Mouse (Mus musculus) lung, postnatal 4 days (tissue): ENCODE measurements around the gene Gls2.
"Not testable (repeated sequence)": the region's sequence is repeated elsewhere in the genome, so short reads cannot be mapped to it uniquely, and the experiment has no call there.

ENCODE experiments used
- DNase-seq, 2 experiments: peaks; one replicate each; pipeline ENCODE4 v3.0.0; 2021

Gls2 gene

DNA sequence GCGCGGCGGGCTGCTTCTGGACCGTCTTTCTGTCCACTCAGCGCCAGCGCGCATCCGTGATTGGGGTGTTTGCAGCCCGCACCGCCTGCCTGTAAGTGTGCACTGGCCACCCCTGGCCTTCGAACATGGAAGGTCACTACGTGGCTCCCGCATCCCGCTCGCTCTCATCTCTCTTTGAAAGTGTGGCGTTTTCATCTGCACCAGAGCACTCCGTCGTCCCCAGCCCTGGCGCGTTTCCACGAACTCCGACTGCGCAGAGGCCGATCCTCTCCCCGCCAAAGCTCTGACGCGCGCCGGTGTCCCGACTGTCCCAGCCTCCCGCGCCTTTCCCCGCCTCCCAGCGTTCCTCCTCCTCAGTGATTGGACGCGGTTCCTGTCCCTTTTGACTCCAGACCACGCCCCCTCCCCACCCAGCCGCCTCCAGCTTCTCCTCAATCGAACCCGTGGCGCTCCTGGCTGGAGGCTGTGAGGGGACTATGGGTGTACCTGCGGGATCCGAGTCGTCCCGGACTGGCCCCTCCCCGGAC, at the start of gene Gls2:
TSS of gene Gls2 (plus strand) at position 434 of the 527 bp plus-strand sequence.
- peak; percentile 96 to 97 for DNase-seq

GRCm38 (mm10) chr10:128144961-128145360, 49.3 kb upstream of the Gls2 start:
- DNase-seq: peak; percentile 41 to 65

DNA sequence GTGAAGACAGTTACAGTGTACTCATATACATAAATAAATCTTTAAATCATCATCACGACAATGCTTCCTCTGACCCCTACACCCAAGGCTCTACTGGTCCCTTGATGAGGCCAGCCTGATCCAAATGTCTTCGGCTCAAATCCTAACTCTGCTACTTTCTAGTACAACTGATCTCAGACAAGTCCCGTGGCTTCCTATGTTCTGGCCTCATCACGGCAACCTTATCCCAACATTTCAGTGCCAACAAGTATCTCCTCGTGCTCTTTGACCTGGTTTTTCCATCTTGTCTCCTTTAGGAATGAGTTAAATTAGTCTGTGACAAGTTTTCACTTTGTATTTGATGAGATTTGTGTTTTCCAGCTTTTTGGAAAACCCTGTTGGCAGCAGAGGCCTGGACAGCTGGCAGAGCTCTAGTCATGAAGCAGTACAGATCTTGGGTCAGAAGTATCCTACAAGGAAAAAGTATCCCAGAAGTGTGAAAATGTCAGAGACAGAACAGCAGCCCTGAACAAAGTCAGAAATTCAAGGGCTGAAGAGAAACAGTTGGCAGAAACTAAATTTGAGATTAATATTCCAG, 45.4 kb upstream of the Gls2 start:
- DNase-seq: peak in 1 of 2 experiments; percentile 54

DNA sequence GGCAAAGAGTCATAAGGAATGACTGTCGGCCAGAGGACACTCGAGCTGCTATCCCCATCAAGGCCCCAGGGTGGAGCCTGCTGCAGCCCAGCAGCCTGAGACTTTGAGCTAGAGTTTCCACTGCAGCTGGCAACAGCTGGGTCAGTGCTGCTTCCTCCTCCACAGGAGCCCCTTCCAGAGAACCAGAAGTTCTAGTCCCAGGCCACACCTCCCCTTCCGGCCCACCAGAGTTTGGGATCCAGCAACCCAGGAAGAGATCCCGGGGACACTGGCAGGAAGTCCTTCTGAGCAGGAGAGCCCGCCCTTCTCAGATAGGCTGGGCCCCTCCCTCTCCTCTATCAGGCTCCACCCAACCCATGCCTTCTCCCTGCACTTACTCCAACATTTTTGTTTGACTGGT, 44.7 kb upstream of the Gls2 start:
- DNase-seq: peak; percentile 89 to 95

DNA sequence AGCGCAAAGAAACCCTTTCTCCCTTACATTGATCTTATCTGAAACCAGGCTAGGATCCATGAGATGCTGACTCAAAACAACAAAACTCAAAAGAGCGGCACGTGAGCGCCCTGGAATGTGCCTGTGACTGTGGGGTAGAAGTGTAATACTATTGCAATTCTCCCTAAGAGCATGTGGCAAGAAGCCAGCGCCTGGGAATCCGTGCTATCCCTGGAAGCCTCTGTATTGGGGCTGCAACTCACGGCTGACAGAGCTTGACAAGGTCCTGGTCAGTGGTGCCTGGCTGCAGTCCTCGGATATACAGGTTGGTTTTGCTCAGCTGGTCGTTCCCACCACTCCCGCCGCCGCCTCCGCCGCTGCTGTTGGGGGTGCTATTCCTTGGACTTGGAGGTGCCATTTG, 43.3 kb upstream of the Gls2 start:
- peak; percentile 57 to 76 for DNase-seq

DNA sequence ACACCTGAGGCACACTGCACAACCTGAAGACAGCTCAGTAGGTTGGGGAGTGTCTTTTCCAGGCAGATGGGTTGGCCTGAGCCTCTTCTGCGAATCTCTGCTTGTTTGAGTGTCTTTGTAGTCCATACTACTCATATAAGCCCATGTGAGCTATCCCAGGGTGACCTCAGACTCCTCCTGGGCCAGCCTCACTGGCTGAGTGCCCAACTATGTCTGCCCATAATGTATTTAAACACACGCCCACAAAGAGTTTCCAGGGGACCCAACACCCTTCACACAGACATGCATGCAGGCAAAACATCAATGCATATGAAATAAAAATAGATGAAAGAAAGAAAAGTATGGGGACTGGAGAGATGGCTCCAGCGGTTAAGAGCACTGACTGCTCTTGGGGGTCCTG, 40.3 kb upstream of the Gls2 start:
- peak in 1 of 2 experiments; percentile 46 for DNase-seq

DNA sequence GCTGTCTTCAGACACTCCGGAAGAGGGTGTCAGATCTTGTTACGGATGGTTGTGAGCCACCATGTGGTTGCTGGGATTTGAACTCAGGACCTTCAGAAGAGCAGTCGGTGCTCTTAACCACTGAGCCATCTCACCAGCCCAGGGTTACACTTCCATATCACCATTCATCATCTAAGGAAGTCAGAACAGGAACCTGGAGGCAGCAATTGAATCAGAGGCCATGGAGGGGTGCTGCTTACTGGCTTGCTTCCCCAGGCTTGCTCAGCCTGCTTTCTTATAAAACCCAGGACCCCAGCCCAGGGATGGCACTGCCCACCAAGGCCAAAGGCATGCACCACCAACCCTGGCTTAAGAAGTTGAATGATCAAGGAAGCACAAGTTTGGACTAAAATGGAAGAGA, 28.5 kb upstream of the Gls2 start:
- not testable (repeated sequence) for DNase-seq

- DNase-seq: no peak
Measured at GRCm38 (mm10) chr10:128167091-128167490, 27.2 kb upstream of the Gls2 start.

DNA sequence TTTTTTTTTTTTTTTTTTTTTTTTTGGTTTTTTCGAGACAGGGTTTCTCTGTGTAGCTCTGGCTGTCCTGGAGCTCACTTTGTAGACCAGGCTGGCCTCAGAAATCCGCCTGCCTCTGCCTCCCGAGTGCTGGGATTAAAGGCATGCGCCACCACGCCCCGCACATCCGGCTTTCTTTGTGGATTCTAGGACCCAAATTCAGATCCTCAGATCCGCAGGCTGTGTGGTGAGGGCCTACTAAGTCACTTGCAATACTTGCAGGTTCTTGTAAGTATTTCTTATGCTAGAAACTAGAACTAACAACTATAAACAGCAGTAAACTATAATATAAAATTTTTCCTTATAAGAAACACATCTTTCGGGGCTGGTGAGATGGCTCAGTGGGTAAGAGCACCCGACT, 22.9 kb upstream of the Gls2 start:
- DNase-seq: not testable (repeated sequence)

GRCm38 (mm10) chr10:128175302-128175701, 19.0 kb upstream of the Gls2 start:
- no peak for DNase-seq

DNA sequence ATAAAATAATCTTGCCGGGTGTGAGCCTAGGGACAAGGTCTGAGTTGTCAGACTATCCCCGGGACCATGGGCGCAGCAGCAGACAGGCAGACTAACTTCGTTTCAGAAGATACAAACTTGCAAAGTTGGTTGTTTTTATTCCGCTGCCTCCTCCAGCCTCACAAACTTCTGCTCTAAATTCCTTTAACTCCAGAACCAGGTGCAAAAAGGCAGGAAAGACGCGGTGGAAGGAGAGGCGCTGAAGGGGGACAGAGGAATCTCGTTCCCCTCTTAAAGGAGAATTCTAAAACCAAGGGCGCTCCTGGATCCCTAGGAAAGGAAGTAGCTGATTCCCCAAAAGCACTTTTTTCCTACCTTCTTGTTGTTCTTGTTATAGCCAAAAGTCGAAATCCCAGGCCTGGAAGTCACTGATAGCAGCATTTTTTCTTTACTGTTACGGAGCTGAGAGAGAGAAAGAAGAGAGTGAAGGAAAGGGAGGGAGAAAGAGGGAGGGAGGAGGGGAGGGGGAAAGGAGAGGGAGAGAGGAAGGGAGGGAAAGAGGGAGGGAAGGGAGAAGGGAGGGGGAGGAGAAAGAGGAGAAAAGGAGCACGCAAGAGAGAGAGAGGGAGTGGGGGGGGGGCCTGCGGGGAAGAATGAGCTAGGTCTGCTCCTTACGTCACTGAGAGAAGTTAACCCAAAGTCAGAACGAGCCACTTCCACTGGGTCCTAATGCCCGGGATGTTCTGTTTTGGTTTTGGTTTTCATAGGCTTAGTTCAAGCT, 18.1 kb upstream of the Gls2 start:
- peak; percentile 67 to 70 for DNase-seq

DNA sequence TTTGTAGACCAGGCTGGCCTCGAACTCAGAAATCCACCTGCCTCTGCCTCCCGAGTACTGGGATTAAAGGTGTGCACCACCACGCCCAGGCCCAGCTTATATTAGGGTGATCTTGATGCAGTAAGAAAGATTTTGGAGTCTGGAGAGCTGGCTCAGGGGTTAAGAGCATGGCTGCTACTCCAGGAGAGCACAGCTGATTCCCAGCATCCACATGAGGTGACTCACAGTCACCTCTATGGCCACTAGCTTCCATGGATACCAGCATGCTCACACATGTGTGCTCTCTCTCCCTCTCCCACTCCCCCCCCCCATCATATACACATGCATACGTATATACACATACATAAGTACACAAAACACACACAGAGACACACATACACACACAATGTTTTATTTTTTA, 16.9 kb upstream of the Gls2 start:
- DNase-seq: no peak

GRCm38 (mm10) chr10:128179989-128180388, 14.3 kb upstream of the Gls2 start, which contains the start of gene Rbms2:
Gene Rbms2, minus strand, starts transcription at chr10:128180297.
- DNase-seq: peak; percentile 51 to 62

DNA sequence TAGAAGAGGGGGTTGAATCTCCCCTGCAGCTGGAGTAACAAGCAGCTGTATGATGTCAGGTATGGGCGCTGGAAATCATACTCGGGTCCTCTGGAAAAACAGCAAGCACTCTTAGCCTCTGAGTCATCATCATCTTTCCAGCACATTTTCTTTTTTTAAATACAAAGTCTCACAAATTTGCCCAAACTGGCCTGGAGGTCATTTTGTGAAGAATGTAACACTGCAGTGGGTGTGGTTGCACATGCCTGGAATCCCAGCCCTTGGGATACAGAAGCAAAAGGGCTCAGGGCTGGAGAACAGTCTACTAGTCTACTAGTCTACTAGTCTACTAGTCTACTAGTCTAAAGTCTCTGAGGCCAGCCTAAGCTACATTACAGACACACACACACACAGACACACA, 10.0 kb upstream of the Gls2 start:
- DNase-seq: no peak

DNA sequence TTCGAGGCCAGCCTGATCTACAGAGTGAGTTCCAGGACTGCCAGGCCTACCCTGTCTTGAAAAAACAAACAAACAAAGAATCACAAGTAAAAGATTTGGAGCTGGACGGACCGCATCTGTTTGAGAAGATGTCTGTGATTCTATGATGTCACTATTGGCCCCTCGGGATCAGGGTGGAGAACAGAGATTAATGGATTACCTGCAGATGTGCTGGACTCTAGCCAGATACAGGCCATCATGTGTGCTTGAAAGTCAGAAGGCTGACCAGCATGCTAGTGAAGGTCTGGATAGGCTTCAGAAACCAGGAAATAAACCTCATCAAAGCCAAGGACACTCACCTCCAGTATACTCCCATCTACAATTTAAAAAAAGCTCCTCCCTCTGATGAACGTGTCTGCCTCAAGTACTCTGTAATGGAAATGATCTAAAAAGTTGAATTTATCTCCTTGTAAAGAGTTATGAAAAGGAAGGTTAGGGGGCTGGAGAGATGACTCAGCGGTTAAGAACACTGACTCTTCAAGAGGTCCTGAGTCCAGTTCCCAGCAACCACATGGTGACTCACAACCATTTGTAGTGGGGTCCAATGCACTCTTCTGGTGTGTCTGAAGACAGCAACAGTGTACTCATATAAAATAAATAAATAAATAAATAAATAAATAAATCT, 8.8 kb upstream of the Gls2 start:
- no peak for DNase-seq

DNA sequence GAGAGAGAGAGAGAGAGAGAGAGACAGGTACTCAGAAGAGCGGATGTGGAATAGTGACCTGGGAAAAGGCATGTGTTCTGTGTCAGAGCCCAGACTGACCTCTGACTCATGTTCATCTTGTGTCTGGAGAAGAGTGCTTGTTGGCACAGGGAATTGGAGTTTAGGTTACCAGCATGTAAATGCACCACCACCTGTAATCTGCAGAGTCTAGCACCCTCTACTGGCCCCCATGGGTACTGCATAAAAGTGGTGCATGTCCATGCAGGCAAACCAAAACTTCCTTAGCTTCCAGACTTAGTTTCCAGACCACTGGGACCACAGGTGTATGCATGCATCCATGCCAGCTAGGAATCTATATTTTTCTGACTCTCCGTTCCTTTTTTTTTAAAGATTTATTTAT, 8.3 kb upstream of the Gls2 start:
- DNase-seq: peak; percentile 69 to 86

DNA sequence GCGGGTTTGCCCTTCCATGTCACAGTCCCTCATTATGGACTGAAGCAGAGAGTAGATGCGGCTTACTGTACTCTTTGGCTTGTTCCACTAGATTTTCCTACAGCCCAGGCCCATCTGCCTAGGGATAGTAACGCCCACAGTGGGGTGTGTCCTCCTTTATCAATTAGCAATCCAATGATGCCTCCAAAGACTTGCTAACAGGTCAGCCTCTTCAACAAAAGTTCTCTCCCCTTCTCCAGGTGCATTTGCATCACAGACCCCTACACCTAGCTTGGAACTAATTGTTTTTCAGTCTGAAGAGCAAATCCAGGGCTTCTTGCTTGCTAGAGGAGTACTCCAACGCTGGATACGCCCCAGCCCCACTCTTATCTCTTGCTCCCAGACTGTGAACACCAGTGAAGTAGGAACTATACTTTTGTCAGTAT, 7.1 kb upstream of the Gls2 start:
- DNase-seq: no peak

GRCm38 (mm10) chr10:128188242-128188877, 5.9 kb upstream of the Gls2 start:
- DNase-seq: peak; percentile 46 to 82

DNA sequence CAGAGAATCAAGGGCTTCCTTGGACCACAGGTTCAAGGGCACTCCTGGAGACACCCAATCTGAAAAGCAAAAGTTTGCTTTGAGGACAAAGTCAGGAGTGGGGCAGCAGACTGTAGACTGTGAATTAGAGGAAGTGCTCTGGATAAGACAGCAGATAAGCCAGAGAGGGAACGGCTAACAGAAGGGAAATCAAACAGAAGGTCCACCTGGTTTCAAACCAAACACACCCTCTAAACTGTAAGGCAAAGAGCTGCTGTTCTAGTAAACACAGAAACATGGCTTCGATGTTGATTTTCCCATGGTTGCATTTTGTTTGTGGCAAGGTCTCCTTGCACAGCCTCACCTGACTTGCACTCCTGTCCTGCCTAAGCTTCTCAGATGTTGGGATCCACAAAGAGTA, 2.8 kb upstream of the Gls2 start:
- no peak for DNase-seq

- not testable (repeated sequence) for DNase-seq
Measured at GRCm38 (mm10) chr10:128192030-128192766, 2.1 kb upstream of the Gls2 start.

GRCm38 (mm10) chr10:128193113-128193512, 1.1 kb upstream of the Gls2 start:
- DNase-seq: no peak
